Mouse (Mus musculus): ENCODE measurements at regions not wholly inside any gene's neighbourhood (a gene's known extent, or its start where the extent isn't known, plus 50 kb on each side); places are given as distances from the start of the nearest gene placed in this dataset.
A peak's percentile ranks its signal among the peaks of the same experiment; 100 is the strongest.
"Not testable (repeated sequence)": the region's sequence is repeated elsewhere in the genome, so short reads cannot be mapped to it uniquely, and the experiment has no call there.

- no peak for TF ChIP-seq CTCF (IDR thresholded peaks at IDR 0.05)
- Histone ChIP-seq H3K4me3 (no peak overlapping the region), H3K27ac (peak overlapping the region; percentile 59)
- DNase-seq (ENCODE audit: extremely low spot score in 1 of 2, low spot score in 2 of 2) = no peak
- intact Hi-C loops (cut with DNase I) = loop anchor here (2.0 kb wide), 2 partner anchors 117 to 209 kb away; no protein-coding TSS in a partner anchor
These were observed 105.1 kb upstream of the Syt13 start for GRCm38 (mm10) chr2:92809681-92810323.

- intact Hi-C loops (cut with DNase I) = loop anchor here (1.0 to 2.0 kb wide), 4 partner anchors 118 to 325 kb away; no protein-coding TSS in a partner anchor
- TF ChIP-seq CTCF (IDR thresholded peaks at IDR 0.05) = peak; percentile 71
- DNase-seq (ENCODE audit: extremely low spot score in 1 of 2, low spot score in 2 of 2) = peak; percentile 71 to 77
- not testable (repeated sequence) for H3K27ac ChIP-seq, H3K4me3 ChIP-seq
These were observed 103.9 kb upstream of the Syt13 start for GRCm38 (mm10) chr2:92810956-92811355.

DNA sequence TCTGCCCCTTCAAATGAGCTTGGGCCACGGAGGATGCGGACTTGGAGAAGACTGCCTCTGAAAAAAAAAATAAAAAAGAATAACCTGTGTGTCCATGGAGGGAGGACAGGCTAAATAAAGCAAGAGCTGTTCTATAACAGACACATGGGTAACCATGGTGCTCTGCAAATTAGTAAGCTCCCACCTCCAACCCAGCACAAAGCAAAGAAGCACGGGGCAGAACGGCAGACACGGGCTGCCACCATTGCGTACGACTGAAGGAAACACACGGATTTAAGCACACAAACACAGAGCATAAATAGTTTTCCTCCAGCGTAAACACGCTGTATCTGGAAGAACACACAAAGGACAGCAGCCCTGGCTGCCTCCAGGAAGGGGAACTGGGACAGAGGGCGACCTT, 101.9 kb upstream of the Syt13 start:
- Histone ChIP-seq H3K27ac (peak overlapping the region; percentile 84), H3K4me3 (no peak overlapping the region)
- intact Hi-C loops (cut with DNase I) = loop anchor here (2.0 kb wide), 2 partner anchors 140 to 282 kb away; no protein-coding TSS in a partner anchor
- no peak for TF ChIP-seq CTCF (IDR thresholded peaks at IDR 0.05)
- no peak for DNase-seq (ENCODE audit: extremely low spot score in 1 of 2, low spot score in 2 of 2)

GRCm38 (mm10) chr2:92819586-92819985, 95.3 kb upstream of the Syt13 start:
- no peak overlapping the region for H3K4me3 ChIP-seq
- intact Hi-C loops (cut with DNase I) = no loop called here
- H3K27ac ChIP-seq = peak overlapping the region; percentile 63
- DNase-seq (ENCODE audit: extremely low spot score in 1 of 2, low spot score in 2 of 2) = no peak
- TF ChIP-seq CTCF (IDR thresholded peaks at IDR 0.05) = no peak; the same call in 1 of the 2 replicates

DNA sequence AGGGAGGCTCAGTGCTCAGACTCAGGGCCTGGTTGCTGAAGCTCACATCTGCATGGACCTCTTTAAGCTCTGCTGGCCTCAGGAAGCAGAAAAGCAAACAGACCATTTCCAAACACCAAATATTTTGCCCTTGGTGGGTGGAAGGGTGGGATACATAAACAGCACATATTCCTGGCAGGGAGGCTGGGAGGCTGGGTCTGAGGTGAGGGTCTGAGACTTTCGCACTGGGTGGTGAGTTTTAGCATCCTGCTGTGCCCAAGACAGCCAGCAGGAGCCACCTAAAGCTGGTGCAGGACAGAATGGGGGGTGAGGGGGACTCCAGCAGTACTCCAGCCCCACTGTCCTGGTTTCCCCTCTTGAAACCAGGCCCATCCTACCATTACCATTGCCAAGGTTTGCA, 90.6 kb upstream of the Syt13 start:
- Histone ChIP-seq H3K4me3 (no peak overlapping the region), H3K27ac (no peak overlapping the region)
- no peak; the same call in 1 of the 2 replicates for TF ChIP-seq CTCF (IDR thresholded peaks at IDR 0.05)
- intact Hi-C loops (cut with DNase I) = no loop called here
- no peak for DNase-seq (ENCODE audit: extremely low spot score in 1 of 2, low spot score in 2 of 2)

DNA sequence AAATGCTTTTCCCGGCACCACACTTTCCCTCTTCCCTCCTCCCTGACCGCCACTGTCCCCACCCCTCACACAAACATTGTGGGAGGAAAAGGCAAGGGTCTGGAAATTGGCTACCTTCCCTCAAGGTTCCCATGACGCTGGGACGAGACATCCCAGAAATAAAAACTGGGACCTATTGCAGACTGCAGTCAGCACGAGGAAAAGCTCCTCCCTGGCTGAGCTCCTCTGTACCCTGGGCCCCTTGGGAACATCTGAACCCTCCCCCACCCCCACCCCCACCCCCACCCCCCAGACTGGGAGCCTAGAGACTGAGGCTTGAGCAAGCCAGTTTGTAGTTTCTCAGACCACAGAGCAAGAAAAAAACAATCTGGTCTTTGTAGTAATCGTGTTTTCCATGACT, 89.5 kb upstream of the Syt13 start:
- no peak overlapping the region for H3K4me3 ChIP-seq
- no peak for DNase-seq (ENCODE audit: extremely low spot score in 1 of 2, low spot score in 2 of 2)
- no peak overlapping the region for H3K27ac ChIP-seq
- intact Hi-C loops (cut with DNase I) = no loop called here
- TF ChIP-seq CTCF (IDR thresholded peaks at IDR 0.05) = no peak

DNA sequence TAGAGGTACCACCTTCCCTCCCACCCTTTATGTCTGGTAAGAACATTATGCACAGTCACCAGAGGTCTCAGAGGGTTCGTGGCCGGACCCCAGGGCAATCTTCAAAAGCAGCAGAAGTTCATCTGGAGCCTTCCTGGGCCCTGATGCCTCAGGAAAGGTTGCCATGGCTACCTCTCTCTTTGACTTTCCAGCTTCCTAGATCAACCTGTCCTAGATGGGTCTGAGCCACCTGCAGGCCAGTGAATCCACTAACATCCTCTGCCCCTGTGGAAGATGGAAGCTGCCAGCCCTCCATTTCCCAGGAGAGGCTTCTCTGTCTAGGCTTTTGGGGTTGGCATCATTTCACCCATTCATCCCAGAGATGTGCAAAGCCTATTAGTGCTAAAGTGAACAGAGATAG, 84.8 kb upstream of the Syt13 start:
- no peak for DNase-seq (ENCODE audit: extremely low spot score in 1 of 2, low spot score in 2 of 2)
- Histone ChIP-seq H3K27ac (no peak overlapping the region), H3K4me3 (no peak overlapping the region)
- intact Hi-C loops (cut with DNase I) = no loop called here
- no peak for TF ChIP-seq CTCF (IDR thresholded peaks at IDR 0.05)

- Histone ChIP-seq H3K27ac (no peak overlapping the region), H3K4me3 (no peak overlapping the region)
- no peak for TF ChIP-seq CTCF (IDR thresholded peaks at IDR 0.05)
- intact Hi-C loops (cut with DNase I) = no loop called here
- no peak for DNase-seq (ENCODE audit: extremely low spot score in 1 of 2, low spot score in 2 of 2)
These were observed 83.1 kb upstream of the Syt13 start for GRCm38 (mm10) chr2:92831784-92832183.

GRCm38 (mm10) chr2:92836203-92836602, 78.7 kb upstream of the Syt13 start:
- intact Hi-C loops (cut with DNase I) = no loop called here
- no peak for TF ChIP-seq CTCF (IDR thresholded peaks at IDR 0.05)
- Histone ChIP-seq H3K27ac (peak overlapping the region; percentile 56), H3K4me3 (no peak overlapping the region)
- DNase-seq (ENCODE audit: extremely low spot score in 1 of 2, low spot score in 2 of 2) = peak in 1 of 2 experiments; percentile 34

DNA sequence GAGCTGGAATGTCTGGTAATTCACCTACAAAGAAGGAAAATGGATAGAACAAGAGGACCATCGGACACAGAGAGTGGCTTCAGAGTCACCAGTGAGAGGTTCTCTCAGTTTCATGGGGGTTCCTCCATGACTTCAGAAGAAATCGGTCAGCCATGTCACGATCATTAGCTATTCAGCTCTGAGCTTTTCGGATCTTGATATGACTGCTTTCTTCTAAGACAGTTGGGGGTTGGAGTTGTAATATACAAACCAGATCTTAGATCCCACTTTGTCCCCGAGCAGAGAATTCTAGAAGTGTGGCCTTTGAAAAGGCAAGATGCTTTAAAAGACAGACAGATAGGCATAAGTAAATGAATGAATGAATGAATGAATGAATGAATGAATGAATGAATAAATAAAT, 76.9 kb upstream of the Syt13 start:
- TF ChIP-seq CTCF (IDR thresholded peaks at IDR 0.05) = no peak
- no peak for DNase-seq (ENCODE audit: extremely low spot score in 1 of 2, low spot score in 2 of 2)
- Histone ChIP-seq H3K27ac (no peak overlapping the region), H3K4me3 (no peak overlapping the region)
- intact Hi-C loops (cut with DNase I) = no loop called here

- peak; percentile 69 for TF ChIP-seq CTCF (IDR thresholded peaks at IDR 0.05)
- DNase-seq (ENCODE audit: extremely low spot score in 1 of 2, low spot score in 2 of 2) = peak; percentile 78 to 86
- intact Hi-C loops (cut with DNase I) = loop anchor here (1.0 kb wide), 1 partner anchor 355 kb away; no protein-coding TSS in a partner anchor
- no peak overlapping the region for H3K4me3 ChIP-seq
- no peak overlapping the region for H3K27ac ChIP-seq
These were observed 74.9 kb upstream of the Syt13 start for GRCm38 (mm10) chr2:92840009-92840408.

DNA sequence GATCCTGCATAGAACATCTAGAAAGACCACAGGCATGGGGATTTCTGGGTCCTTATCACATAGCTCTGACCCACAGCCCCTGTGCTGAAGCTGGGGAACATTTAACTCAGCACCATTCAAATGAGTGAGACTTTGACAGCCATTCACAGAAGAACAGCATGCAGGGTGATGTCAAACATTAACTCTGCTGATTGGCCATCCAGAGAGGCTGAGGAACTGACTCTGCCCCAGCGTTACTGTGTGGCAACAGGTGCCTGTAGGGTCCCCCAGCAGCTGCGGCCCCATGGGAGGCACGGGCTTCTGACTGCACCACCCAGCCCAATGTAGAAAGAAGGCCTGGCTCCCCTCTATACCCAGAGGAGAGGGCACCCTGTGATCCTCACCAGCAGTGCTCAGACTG, 73.3 kb upstream of the Syt13 start:
- intact Hi-C loops (cut with DNase I) = no loop called here
- no peak for TF ChIP-seq CTCF (IDR thresholded peaks at IDR 0.05)
- Histone ChIP-seq H3K27ac (no peak overlapping the region), H3K4me3 (no peak overlapping the region)
- DNase-seq (ENCODE audit: extremely low spot score in 1 of 2, low spot score in 2 of 2) = no peak

Data from left cerebral cortex, adult 2 months (tissue).